Mouse (Mus musculus) stomach, embryonic 14.5 days (tissue): Measurements from ENCODE around the gene Hist1h3i. TPM values are rescaled to one million over a fixed set of nuclear protein-coding genes. Genes with fewer than 3 reads are reported as not detected.

Experiments
- microRNA-seq: library from miRNA; unstranded; fragments of <30 nt; microRNA quantifications from one replicate; pipeline ENCODE4, GENCODE M21; 2016
- polyA plus RNA-seq: library from polyadenylated mRNA; unstranded; fragments of >200 nt; fragmentation: Nextera tagmentation; extraction: Ambion mirVana; gene quantifications from 2 replicates; pipeline ENCODE4 v1.2.1, GENCODE M21; 2014

Gene Hist1h3i
- polyA plus RNA-seq, 1 experiment from 2014 or later, result 187 TPM

Small RNA genes within 50 kb of the gene (microRNA-seq; reads per million reads assigned to microRNA genes)
- gene Gm19658 (not detected), gene Gm44346 (not detected), gene Gm44454 (not detected), gene Gm44466 (not detected)

Other genes starting within 250 kb of the Hist1h3i start
- gene Olfr1366, start 240.6 kb downstream of the Hist1h3i start, polyA plus RNA-seq, result 0.07 and 0.28 TPM in 2 replicates
- 0.06 TPM in 1 of 2 replicates, not detected in the other for gene Olfr1535, start 223.5 kb downstream of the Hist1h3i start, polyA plus RNA-seq
- not detected in 2 replicates for gene Olfr1364, start 201.6 kb downstream of the Hist1h3i start, polyA plus RNA-seq
- not detected in 2 replicates for gene Olfr1362, start 169.3 kb downstream of the Hist1h3i start, polyA plus RNA-seq
- not detected in 2 replicates for gene Olfr11, start 140.9 kb downstream of the Hist1h3i start, polyA plus RNA-seq
- not detected in 2 replicates for gene Olfr1361, start 120.0 kb downstream of the Hist1h3i start, polyA plus RNA-seq
- gene Olfr1360, start 106.0 kb downstream of the Hist1h3i start, polyA plus RNA-seq, result not detected in 2 replicates
- gene Olfr1359, start 85.3 kb downstream of the Hist1h3i start, polyA plus RNA-seq, result not detected in 2 replicates
- gene Hist1h2bl, start 67.2 kb downstream of the Hist1h3i start, polyA plus RNA-seq, result 3.7 and 4.3 TPM in 2 replicates
- gene Hist1h2ai, start 66.9 kb downstream of the Hist1h3i start, polyA plus RNA-seq, result 8.8 and 36.0 TPM in 2 replicates
- gene Hist1h3h, start 65.7 kb downstream of the Hist1h3i start, polyA plus RNA-seq, result 9.0 and 13.1 TPM in 2 replicates
- 3.1 TPM in 2 replicates for gene Hist1h2bm, start 61.3 kb downstream of the Hist1h3i start, polyA plus RNA-seq
- gene Hist1h4j, start 48.3 kb downstream of the Hist1h3i start, polyA plus RNA-seq, result 4.1 and 4.5 TPM in 2 replicates
- 10.9 and 13.1 TPM in 2 replicates for gene Hist1h4k, start 32.9 kb downstream of the Hist1h3i start, polyA plus RNA-seq
- gene Hist1h2ak, start 29.5 kb downstream of the Hist1h3i start, polyA plus RNA-seq, result 10.1 and 13.3 TPM in 2 replicates
- 3.1 and 5.0 TPM in 2 replicates for gene Hist1h2bn, start 29.2 kb downstream of the Hist1h3i start, polyA plus RNA-seq
- gene Hist1h1b, start 2.7 kb downstream of the Hist1h3i start, polyA plus RNA-seq, result 14.8 and 20.1 TPM in 2 replicates
- 11.4 TPM in 1 of 2 replicates, not detected in the other for gene Hist1h2an, start 3.8 kb upstream of the Hist1h3i start, polyA plus RNA-seq
- 1.4 and 1.8 TPM in 2 replicates for gene Hist1h2bp, start 4.1 kb upstream of the Hist1h3i start, polyA plus RNA-seq
- gene Hist1h2bq, start 26.8 kb upstream of the Hist1h3i start, polyA plus RNA-seq, result 17.5 and 19.7 TPM in 2 replicates
- gene Hist1h2ao, start 27.1 kb upstream of the Hist1h3i start, polyA plus RNA-seq, result not detected in 2 replicates
- gene Hist1h4m, start 28.4 kb upstream of the Hist1h3i start, polyA plus RNA-seq, result not detected in 2 replicates
- 18.2 and 28.4 TPM in 2 replicates for gene Hist1h4n, start 48.8 kb upstream of the Hist1h3i start, polyA plus RNA-seq
- 3,565 and 4,516 TPM in 2 replicates for gene Hist1h2ap, start 50.1 kb upstream of the Hist1h3i start, polyA plus RNA-seq
- gene Hist1h2br, start 50.4 kb upstream of the Hist1h3i start, polyA plus RNA-seq, result 24.3 and 25.5 TPM in 2 replicates
- 16.5 and 16.8 TPM in 2 replicates for gene Zfp184, start 161.7 kb upstream of the Hist1h3i start, polyA plus RNA-seq
- gene Pom121l2, start 197.8 kb upstream of the Hist1h3i start, polyA plus RNA-seq, result not detected in 2 replicates
- 0.15 and 0.75 TPM in 2 replicates for gene Prss16, start 226.4 kb upstream of the Hist1h3i start, polyA plus RNA-seq